Mouse (Mus musculus): ENCODE results near the gene Dnlz. TPM values are rescaled to one million over a fixed set of nuclear protein-coding genes. Genes with fewer than 3 reads are reported as not detected.

The Dnlz gene
- total RNA-seq, 2 experiments from 2014 or later = 26.3 to 27.8 TPM

GRCm38 (mm10) chr2:26300808-26301174, 51.1 kb downstream of the Dnlz start:
- DNase-seq (ENCODE audit: extremely low spot score in 1 of 2, low spot score in 1 of 2) = peak; percentile 81 to 95

- DNase-seq (ENCODE audit: extremely low spot score in 1 of 2, low spot score in 1 of 2) = no peak
Measured at GRCm38 (mm10) chr2:26300161-26300807, 51.6 kb downstream of the Dnlz start.

- DNase-seq (ENCODE audit: extremely low spot score in 1 of 2, low spot score in 1 of 2) = no peak
Measured at GRCm38 (mm10) chr2:26299336-26299735, 52.6 kb downstream of the Dnlz start.

GRCm38 (mm10) chr2:26298856-26299230, 53.1 kb downstream of the Dnlz start:
- no peak for DNase-seq (ENCODE audit: extremely low spot score in 1 of 2, low spot score in 1 of 2)

- peak; percentile 34 to 50 for DNase-seq (ENCODE audit: extremely low spot score in 1 of 2, low spot score in 1 of 2)
Measured at GRCm38 (mm10) chr2:26298208-26298855, 53.6 kb downstream of the Dnlz start.

Other genes with a start within 250 kb of the Dnlz start
- 10 to 100 TPM; 58.7 to 63.4 TPM for gene Nacc2, start 228.9 kb downstream of the Dnlz start, total RNA-seq (2021)
- gene Lhx3, start 143.8 kb downstream of the Dnlz start, total RNA-seq (2021) = not detected
- 10 to 100 TPM; 24.5 to 25.3 TPM for gene Qsox2, start 114.6 kb downstream of the Dnlz start, total RNA-seq (2021)
- under 1 TPM; 0.52 to 0.94 TPM for gene Ccdc187, start 57.6 kb downstream of the Dnlz start, total RNA-seq (2021)
- 10 to 100 TPM; 38.3 to 42.4 TPM for gene Gpsm1, start 36.6 kb downstream of the Dnlz start, total RNA-seq (2021)
- 1 to 10 TPM; 1.6 to 2.6 TPM for gene Card9, start 8.8 kb upstream of the Dnlz start, total RNA-seq (2021)
- gene Snapc4, start 28.5 kb upstream of the Dnlz start, total RNA-seq (2021) = 10 to 100 TPM; 43.8 to 82.5 TPM
- 100 to 1,000 TPM; 133 to 170 TPM for gene Entr1, start 37.2 kb upstream of the Dnlz start, total RNA-seq (2021)
- gene Pmpca, start 37.2 kb upstream of the Dnlz start, total RNA-seq (2021) = 10 to 100 TPM; 94.8 to 96.0 TPM
- gene Inpp5e, start 57.1 kb upstream of the Dnlz start, total RNA-seq (2021) = 10 to 100 TPM; 21.7 to 24.4 TPM
- 10 to 100 TPM; 46.4 to 48.1 TPM for gene Sec16a, start 93.1 kb upstream of the Dnlz start, total RNA-seq (2021)
- 10 to 100 TPM; 31.4 to 38.0 TPM for gene Notch1, start 164.6 kb upstream of the Dnlz start, total RNA-seq (2021)
- gene Egfl7, start 227.9 kb upstream of the Dnlz start, total RNA-seq (2021) = 10 to 100 TPM; 56.8 to 68.2 TPM
- gene Gm20532, start 234.5 kb upstream of the Dnlz start, total RNA-seq (2021) = not detected